In the genomic region with DNA sequence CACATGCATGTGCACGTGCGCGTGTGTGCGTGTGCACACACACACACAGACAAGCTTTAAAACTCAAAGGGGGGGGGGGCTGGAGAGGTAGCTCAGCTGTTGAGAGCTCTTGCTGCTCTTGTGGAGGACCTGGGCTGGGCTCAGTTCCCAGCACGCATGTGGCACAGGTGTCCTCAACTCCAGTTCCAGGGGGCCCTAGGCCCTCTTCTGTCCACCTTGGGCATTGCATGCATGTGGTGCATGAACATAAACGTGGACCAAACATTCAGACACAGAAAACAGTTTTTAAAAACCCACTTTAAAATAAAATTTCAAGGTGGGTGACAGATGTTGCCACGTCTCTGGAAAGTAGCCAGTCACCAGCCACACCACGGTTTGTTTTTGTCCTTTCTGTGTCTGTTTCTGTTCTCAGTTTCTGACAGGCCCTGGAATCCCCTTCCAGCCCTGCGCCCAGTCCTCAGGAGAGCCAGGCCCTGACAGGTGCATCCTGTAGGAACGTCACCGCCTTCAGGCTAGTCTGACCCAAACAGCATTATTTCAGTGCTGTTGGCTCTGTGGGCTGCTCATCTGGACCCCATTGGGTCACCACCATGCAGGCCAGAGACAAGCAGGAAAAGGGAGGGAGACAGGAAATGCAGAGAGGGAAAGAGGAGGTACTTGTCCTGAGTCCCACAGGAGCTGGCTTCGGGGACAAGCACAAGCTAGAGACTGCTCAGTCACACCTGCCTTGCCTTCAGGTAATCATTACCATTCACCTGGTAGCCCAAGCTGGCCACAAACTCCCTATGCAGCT, we compare ENCODE assay signal across 17 mouse cellular contexts. TPM values are rescaled to one million over a fixed set of nuclear protein-coding genes. Genes with fewer than 3 reads are reported as not detected.
A peak's percentile ranks its signal among the peaks of the same experiment; 100 is the strongest.
DNase-seq lines count a peak whose midpoint lies in the region; ATAC-seq and TF ChIP-seq lines count a peak whose summit lies in the region.
"Had no signal": no experiment of that assay in that cellular context is flagged by ENCODE, and none has a peak within 500 bp of the region (broad histone marks: within the 10 kb centered on the region; RNA-seq: fewer than 3 reads in every experiment).

No protein-coding gene starts in this region.

- no peak overlapping the region for H3K27ac ChIP-seq in liver, adult 2 months (replicated peaks; ENCODE audit: insufficient read depth, low read depth, low read length)
- no peak overlapping the region for H3K27ac ChIP-seq in forebrain, embryonic 14.5 days (ENCODE audit: low read depth, low read length)
- H3K27ac ChIP-seq: hindbrain, embryonic 12.5 days had no signal

- peaks cover 35% of the 10 kb centered on the region for H3K36me3 ChIP-seq in liver, adult 2 months (ENCODE audit: control insufficient read depth, insufficient read depth, low read length)
- no peaks in the 10 kb centered on the region for H3K36me3 ChIP-seq in forebrain, embryonic 14.5 days (ENCODE audit: control insufficient read depth, insufficient read depth, low read length)

- H3K27me3 ChIP-seq in liver, adult 2 months (ENCODE audit: control insufficient read depth, insufficient read depth, low read length): no peaks in the 10 kb centered on the region
- no peaks in the 10 kb centered on the region for H3K27me3 ChIP-seq in forebrain, embryonic 14.5 days (replicated peaks; ENCODE audit: control insufficient read depth, insufficient read depth, low read length)
- H3K27me3 ChIP-seq: hindbrain, embryonic 12.5 days had no signal

- H3K79me2 ChIP-seq in liver, adult 2 months (ENCODE audit: control insufficient read depth, insufficient read depth, low read length): no peaks in the 10 kb centered on the region; the same call in 1 of the 2 replicates

- no peak overlapping the region for H3K4me2 ChIP-seq in forebrain, embryonic 14.5 days (ENCODE audit: low read length)
- H3K4me2 ChIP-seq: hindbrain, embryonic 12.5 days had no signal

- H3K4me3 ChIP-seq in liver, adult 2 months (ENCODE audit: insufficient read depth, low read depth, low read length): no peak overlapping the region
- H3K4me3 ChIP-seq in forebrain, embryonic 14.5 days (ENCODE audit: low read depth, low read length): no peak overlapping the region
- H3K4me3 ChIP-seq: hindbrain, embryonic 12.5 days had no signal

- 88% methylated on average over 12 of the region's 12 CpGs for WGBS in liver, adult 2 months
- 86% methylated on average over 12 of the region's 12 CpGs for WGBS in forebrain, embryonic 14.5 days

- H3K9ac ChIP-seq in liver, adult 2 months (ENCODE audit: low read depth, low read length): no peak overlapping the region
- no peak overlapping the region for H3K9ac ChIP-seq in forebrain, embryonic 14.5 days (ENCODE audit: low read length)
- H3K9ac ChIP-seq: hindbrain, embryonic 12.5 days had no signal

- no peaks in the 10 kb centered on the region for H3K4me1 ChIP-seq in liver, adult 2 months (ENCODE audit: control insufficient read depth, insufficient read depth, low read length)
- H3K4me1 ChIP-seq in forebrain, embryonic 14.5 days (ENCODE audit: control insufficient read depth, insufficient read depth, low read length): no peaks in the 10 kb centered on the region
- H3K4me1 ChIP-seq: hindbrain, embryonic 12.5 days had no signal

- peak; percentile 36; the same call in 1 of the 2 replicates for TF ChIP-seq CTCF in liver, adult 2 months (IDR thresholded peaks at IDR 0.05; ENCODE audit: low read depth, low read length)

- peak; percentile 93 for DNase-seq in heart, adult 11 months
- no peak for DNase-seq in heart, adult 8-10 months (ENCODE audit: low spot score)
- no peak for DNase-seq in liver, adult 2 months (ENCODE audit: extremely low read depth, low read depth, low spot score)
- DNase-seq in liver: no peak
- peak; percentile 52 for DNase-seq in A20 (ENCODE audit: low read depth, low spot score)
- peak; percentile 28 for DNase-seq in ZHBTc4 (ENCODE audit: low read depth, low spot score)
- DNase-seq in forebrain, embryonic 14.5 days (ENCODE audit: low spot score): no peak
- DNase-seq: adrenal gland, postnatal 10 days; B cell, adult 2 months; cerebellum, adult 9-11 months; embryo, embryonic 11 days; gastrocnemius, postnatal 36 days; kidney, adult 11 months; midbrain, embryonic 14.5 days had no signal

- no peaks in the 10 kb centered on the region for H3K9me3 ChIP-seq in forebrain, embryonic 14.5 days (replicated peaks; ENCODE audit: control insufficient read depth, low read length)
- H3K9me3 ChIP-seq: G1E; hindbrain, embryonic 12.5 days had no signal

- ATAC-seq in megakaryocyte, adult 5-6 weeks (ENCODE audit: poor library complexity, severe bottlenecking): no peak
- no peak for ATAC-seq in forebrain, embryonic 14.5 days

- no peak for TF ChIP-seq POLR2A in liver, adult 2 months (IDR thresholded peaks at IDR 0.05; ENCODE audit: extremely low read depth, insufficient read depth, low read length)

RNA-seq across cellular contexts. Expression of a gene that starts 12.8 kb away (rescaled TPM):
- 100 to 1,000 TPM; 110 to 141 (median 120) TPM for total RNA-seq in heart, adult 8-10 months (2022)
- total RNA-seq in liver, adult 2 months (2014; rRNA removed): 8.5 and 8.8 TPM in 2 replicates
- polyA plus RNA-seq in liver, adult 2 months (2012; rRNA removed): 6.4 and 7.3 TPM in 2 replicates
- 13.8 and 14.2 TPM in 2 replicates for total RNA-seq in megakaryocyte, adult 5-6 weeks (2015)
- total RNA-seq in megakaryocyte, adult 5-6 weeks (2017): 7.6 and 10.0 TPM in 2 replicates
- 5.7 and 6.9 TPM in 2 replicates for polyA plus RNA-seq in forebrain, embryonic 14.5 days (2014; fragmentation: Nextera tagmentation; extraction: Ambion mirVana)

RNA-seq across cellular contexts. Expression of a gene that starts 50.2 kb away (rescaled TPM):
- total RNA-seq in heart, adult 8-10 months (2022): 100 to 1,000 TPM; 347 to 373 (median 363) TPM
- 47.2 and 56.4 TPM in 2 replicates for total RNA-seq in liver, adult 2 months (2014; rRNA removed)
- polyA plus RNA-seq in liver, adult 2 months (2012; rRNA removed): 51.1 and 59.9 TPM in 2 replicates
- 96.1 and 98.1 TPM in 2 replicates for total RNA-seq in megakaryocyte, adult 5-6 weeks (2015)
- 62.7 and 77.9 TPM in 2 replicates for total RNA-seq in megakaryocyte, adult 5-6 weeks (2017)
- polyA plus RNA-seq in forebrain, embryonic 14.5 days (2014; fragmentation: Nextera tagmentation; extraction: Ambion mirVana): 504 and 551 TPM in 2 replicates

Comparison
In these comparisons a context has a peak if more than half of its experiments do, and no peak if none do; other contexts are left out.
1. DNase-seq: peak in heart, adult 11 months (single experiment), A20 (single experiment) and ZHBTc4 (single experiment); none in heart, adult 8-10 months (single experiment), liver, adult 2 months (single experiment), liver (single experiment) and forebrain, embryonic 14.5 days (single experiment).
2. RNA of a gene that starts 12.8 kb away (total RNA-seq): 110 to 141 TPM in heart, adult 8-10 months; 7.6 to 14.2 TPM in megakaryocyte, adult 5-6 weeks and 8.5 to 8.8 TPM in liver, adult 2 months; every median in the first group is over 4 times any median in the second.